Mouse (Mus musculus) lung, adult 2 months (tissue): ENCODE data around the gene Sbf1. TPM values are rescaled to one million over a fixed set of nuclear protein-coding genes. Genes with fewer than 3 reads are reported as not detected.
A peak's percentile ranks its signal among the peaks of the same experiment; 100 is the strongest.

Experiments used
- DNase-seq: peaks from one replicate; pipeline ENCODE4 v3.0.0; 2022
- H3K4me1 ChIP-seq: fragments of 200-500 bp; 2 replicates; pipeline ENCODE4 v1.6.1; 2011; ENCODE audit warnings: low read length; ENCODE audit not compliant: control insufficient read depth, insufficient read depth
- H3K4me3 ChIP-seq: fragments of 200-500 bp; replicated peaks from 2 replicates; pipeline ENCODE3; 2011; ENCODE audit warnings: low read depth, mild to moderate bottlenecking, control low read depth, low read length; ENCODE audit errors: extremely low read depth
- CTCF ChIP-seq: fragments of 200-500 bp; IDR thresholded peaks from 2 replicates; pipeline ENCODE4 v1.5.1; 2011; ENCODE audit warnings: mild to moderate bottlenecking, low read length, control low read depth; ENCODE audit not compliant: insufficient read depth
- POLR2A ChIP-seq: fragments of 200-500 bp; IDR thresholded peaks from 2 replicates; pipeline ENCODE4 v1.6.1; 2011; ENCODE audit warnings: low read depth, mild to moderate bottlenecking, control low read depth, low read length, borderline replicate concordance; ENCODE audit errors: extremely low read depth
- WGBS: fragments of 180-500 bp; shearing (Covaris S2); methylation state at CpG from one replicate; pipeline ENCODE4 v1.1.7; 2018; 5-methylcytosine and 5-hydroxymethylcytosine counted together
- polyA plus RNA-seq: library from polyadenylated mRNA; depleted of rRNA; stranded (reverse); fragments of >200 nt; gene quantifications from 2 replicates; pipeline ENCODE4 v1.2.3, GENCODE M21; 2012

Gene Sbf1
- polyA plus RNA-seq, 1 experiment: 208 TPM

GRCm38 (mm10) chr15:89351302-89351701 is 36.2 kb upstream of the Sbf1 start:
- no peak for TF ChIP-seq POLR2A
- no peak for TF ChIP-seq CTCF
- peaks cover 5% of the 10 kb centered on the region for H3K4me1 ChIP-seq
- no peak overlapping the region for H3K4me3 ChIP-seq
- WGBS: 86% methylated on average over 15 of the region's 15 CpGs
- DNase-seq: no peak

- Histone ChIP-seq H3K4me1 (peaks cover 5% of the 10 kb centered on the region; the same call in 1 of the 2 replicates), H3K4me3 (no peak overlapping the region)
- 57% methylated on average over 5 of the region's 5 CpGs for WGBS
- no peak for TF ChIP-seq CTCF
- TF ChIP-seq POLR2A: peak; percentile 17; the same call in 1 of the 2 replicates
- no peak for DNase-seq
Measured at GRCm38 (mm10) chr15:89350447-89350846, 35.3 kb upstream of the Sbf1 start.

GRCm38 (mm10) chr15:89343325-89343724 is 28.2 kb upstream of the Sbf1 start:
- WGBS: 74% methylated on average over 3 of the region's 3 CpGs
- no peak for TF ChIP-seq POLR2A
- TF ChIP-seq CTCF: no peak
- DNase-seq: no peak

GRCm38 (mm10) chr15:89341678-89342077 is 26.6 kb upstream of the Sbf1 start:
- TF ChIP-seq CTCF (no peak), POLR2A (no peak)
- WGBS: 48% methylated on average over 1 of the region's 1 CpGs
- H3K4me1 ChIP-seq: no peaks in the 10 kb centered on the region
- DNase-seq: no peak
- H3K4me3 ChIP-seq: no peak overlapping the region

More at GRCm38 (mm10) chr15:89343325-89343724, 28.2 kb upstream of the Sbf1 start:
- Histone ChIP-seq H3K4me3 (no peak overlapping the region), H3K4me1 (no peaks in the 10 kb centered on the region)

GRCm38 (mm10) chr15:89340136-89340535 is 25.0 kb upstream of the Sbf1 start:
- WGBS: 62% methylated on average over 3 of the region's 3 CpGs
- DNase-seq: no peak
- Histone ChIP-seq H3K4me1 (no peaks in the 10 kb centered on the region), H3K4me3 (no peak overlapping the region)
- no peak for TF ChIP-seq CTCF
- TF ChIP-seq POLR2A: no peak

- no peak overlapping the region for H3K4me3 ChIP-seq
- TF ChIP-seq CTCF: no peak
- TF ChIP-seq POLR2A: no peak
- 79% methylated on average over 2 of the region's 2 CpGs for WGBS
- no peak for DNase-seq
- no peaks in the 10 kb centered on the region for H3K4me1 ChIP-seq
Measured at GRCm38 (mm10) chr15:89339696-89340095, 24.6 kb upstream of the Sbf1 start.

GRCm38 (mm10) chr15:89336422-89336821 is 21.3 kb upstream of the Sbf1 start:
- no peak for TF ChIP-seq POLR2A
- no peak for TF ChIP-seq CTCF
- DNase-seq: no peak
- WGBS: 79% methylated on average over 14 of the region's 14 CpGs
- Histone ChIP-seq H3K4me3 (no peak overlapping the region), H3K4me1 (no peaks in the 10 kb centered on the region)

GRCm38 (mm10) chr15:89334774-89335537 is 19.8 kb upstream of the Sbf1 start:
- no peak overlapping the region for H3K4me3 ChIP-seq
- WGBS: 76% methylated on average over 17 of the region's 17 CpGs
- H3K4me1 ChIP-seq: no peaks in the 10 kb centered on the region
- no peak for DNase-seq
- TF ChIP-seq POLR2A: no peak
- TF ChIP-seq CTCF: no peak

GRCm38 (mm10) chr15:89334271-89334670 is 19.2 kb upstream of the Sbf1 start, which contains the start of gene Miox:
Gene Miox (plus strand): TSS chr15:89334398.
- WGBS: 88% methylated on average over 7 of the region's 7 CpGs
- Histone ChIP-seq H3K4me3 (no peak within 1 kb of the TSS), H3K4me1 (no peaks in the 10 kb centered on the region)
- no peak for DNase-seq
- no peak for TF ChIP-seq CTCF
- TF ChIP-seq POLR2A: no peak

- TF ChIP-seq CTCF: no peak
- no peak for TF ChIP-seq POLR2A
- 50% methylated on average over 5 of the region's 5 CpGs for WGBS
- Histone ChIP-seq H3K4me3 (no peak overlapping the region), H3K4me1 (no peaks in the 10 kb centered on the region)
- no peak for DNase-seq
Measured at GRCm38 (mm10) chr15:89326441-89326840, 11.3 kb upstream of the Sbf1 start.

- H3K4me3 ChIP-seq: no peak overlapping the region
- TF ChIP-seq CTCF (no peak), POLR2A (no peak)
- no peak for DNase-seq
- no peaks in the 10 kb centered on the region for H3K4me1 ChIP-seq
- 74% methylated on average over 4 of the region's 4 CpGs for WGBS
Measured at GRCm38 (mm10) chr15:89323656-89324055, 8.5 kb upstream of the Sbf1 start.
